Mouse (Mus musculus): ENCODE data around the gene Kiz.

The Kiz gene

GRCm38 (mm10) chr2:146856853-146857252 lies 1.2 kb downstream of the Kiz start:
- in situ Hi-C loops (cut with MboI; ENCODE audit: unreplicated experiment in 2 of 2), result loop anchor here (5.0 to 25.0 kb wide), 5 partner anchors 170 to 952 kb away; partner anchors contain the start of genes Naa20 (in 2 of the 2) and Ralgapa2 (in 1 of the 2)

GRCm38 (mm10) chr2:146865781-146866180 lies 10.1 kb downstream of the Kiz start:
- in situ Hi-C loops (cut with MboI; ENCODE audit: unreplicated experiment in 2 of 2), result loop anchor here (10.0 to 25.0 kb wide), 2 partner anchors 351 to 953 kb away; partner anchors contain the start of genes Naa20 (in 1 of the 2) and Ralgapa2 (in 1 of the 2)

GRCm38 (mm10) chr2:146871300-146872269 lies 15.9 kb downstream of the Kiz start:
- in situ Hi-C loops (cut with MboI; ENCODE audit: unreplicated experiment in 2 of 2), result loop anchor here in 1 of 2 experiments (25.0 kb wide), 1 partner anchor 959 kb away; the partner anchor contains the start of gene Naa20

- in situ Hi-C loops (cut with MboI; ENCODE audit: unreplicated experiment in 2 of 2), result loop anchor here in 1 of 2 experiments (25.0 kb wide), 1 partner anchor 960 kb away; the partner anchor contains the start of gene Naa20
Measured at GRCm38 (mm10) chr2:146872697-146873096, 17.0 kb downstream of the Kiz start.

- in situ Hi-C loops (cut with MboI; ENCODE audit: unreplicated experiment in 2 of 2), result loop anchor here in 1 of 2 experiments (25.0 kb wide), 1 partner anchor 962 kb away; the partner anchor contains the start of gene Naa20
Measured at GRCm38 (mm10) chr2:146873881-146874441, 18.3 kb downstream of the Kiz start.

GRCm38 (mm10) chr2:146877423-146878098 lies 21.9 kb downstream of the Kiz start:
- in situ Hi-C loops (cut with MboI; ENCODE audit: unreplicated experiment in 2 of 2), result no loop called here

- in situ Hi-C loops (cut with MboI; ENCODE audit: unreplicated experiment in 2 of 2), result no loop called here
Measured at GRCm38 (mm10) chr2:146881623-146882022, 26.0 kb downstream of the Kiz start.

GRCm38 (mm10) chr2:146884291-146884855 lies 28.7 kb downstream of the Kiz start:
- in situ Hi-C loops (cut with MboI; ENCODE audit: unreplicated experiment in 2 of 2), result no loop called here

GRCm38 (mm10) chr2:146888786-146889414 lies 33.2 kb downstream of the Kiz start:
- in situ Hi-C loops (cut with MboI; ENCODE audit: unreplicated experiment in 2 of 2), result no loop called here

GRCm38 (mm10) chr2:146898977-146899376 lies 43.3 kb downstream of the Kiz start:
- in situ Hi-C loops (cut with MboI; ENCODE audit: unreplicated experiment in 2 of 2), result loop anchor here in 1 of 2 experiments (5.0 kb wide), 1 partner anchor 267 kb away; no protein-coding TSS in a partner anchor

- in situ Hi-C loops (cut with MboI; ENCODE audit: unreplicated experiment in 2 of 2), result no loop called here
Measured at GRCm38 (mm10) chr2:146916085-146916484, 60.4 kb downstream of the Kiz start.

- in situ Hi-C loops (cut with MboI; ENCODE audit: unreplicated experiment in 2 of 2), result no loop called here
Measured at GRCm38 (mm10) chr2:146917770-146918169, 62.1 kb downstream of the Kiz start.

- in situ Hi-C loops (cut with MboI; ENCODE audit: unreplicated experiment in 2 of 2), result no loop called here
Measured at GRCm38 (mm10) chr2:146920375-146921160, 64.9 kb downstream of the Kiz start.

GRCm38 (mm10) chr2:146925296-146925695 lies 69.6 kb downstream of the Kiz start:
- in situ Hi-C loops (cut with MboI; ENCODE audit: unreplicated experiment in 2 of 2), result no loop called here

- in situ Hi-C loops (cut with MboI; ENCODE audit: unreplicated experiment in 2 of 2), result no loop called here
Measured at GRCm38 (mm10) chr2:146925846-146926245, 70.2 kb downstream of the Kiz start.

GRCm38 (mm10) chr2:146948223-146948776 lies 92.6 kb downstream of the Kiz start:
- in situ Hi-C loops (cut with MboI; ENCODE audit: unreplicated experiment in 2 of 2), result no loop called here

GRCm38 (mm10) chr2:146956366-146956765 lies 100.7 kb downstream of the Kiz start:
- in situ Hi-C loops (cut with MboI; ENCODE audit: unreplicated experiment in 2 of 2), result loop anchor here (5.0 to 25.0 kb wide), 4 partner anchors 221 to 356 kb away; no protein-coding TSS in a partner anchor

GRCm38 (mm10) chr2:146958398-146958911 lies 102.8 kb downstream of the Kiz start:
- in situ Hi-C loops (cut with MboI; ENCODE audit: unreplicated experiment in 2 of 2), result loop anchor here (5.0 to 25.0 kb wide), 4 partner anchors 219 to 354 kb away; no protein-coding TSS in a partner anchor
